Mouse (Mus musculus) brain, embryonic 14.5 days (tissue): ENCODE measurements at regions not wholly inside any gene's neighbourhood (a gene's known extent, or its start where the extent isn't known, plus 50 kb on each side); places are given as distances from the start of the nearest gene placed in this dataset.
A peak's percentile ranks its signal among the peaks of the same experiment; 100 is the strongest.

Experiments
- DNase-seq: peaks from one replicate; pipeline ENCODE4 v3.0.0-alpha.2; 2011; ENCODE audit warnings: low read depth
- CTCF ChIP-seq: fragments of 200-500 bp; IDR thresholded peaks from 2 replicates; pipeline ENCODE4 v1.5.1; 2012; ENCODE audit warnings: inconsistent platforms, mild to moderate bottlenecking, moderate library complexity, borderline replicate concordance; ENCODE audit not compliant: insufficient read depth, insufficient read length; ENCODE audit errors: extremely low read depth
- POLR2A ChIP-seq: fragments of 200-500 bp; IDR thresholded peaks from 2 replicates; pipeline ENCODE4 v1.6.1; 2012; ENCODE audit warnings: mild to moderate bottlenecking, inconsistent platforms, borderline replicate concordance; ENCODE audit not compliant: poor library complexity, insufficient read depth, insufficient read length, severe bottlenecking; ENCODE audit errors: extremely low read depth

GRCm38 (mm10) chr1:73828996-73829395 lies 295.3 kb downstream of the Tns1 start:
- TF ChIP-seq CTCF (no peak), POLR2A (no peak)
- peak; percentile 52 for DNase-seq

GRCm38 (mm10) chr1:73826243-73826930 lies 297.9 kb downstream of the Tns1 start:
- TF ChIP-seq POLR2A: no peak
- TF ChIP-seq CTCF: peak; percentile 99
- DNase-seq: peak; percentile 93

GRCm38 (mm10) chr1:73824406-73825184 lies 299.7 kb downstream of the Tns1 start:
- TF ChIP-seq POLR2A (no peak), CTCF (no peak)
- DNase-seq: peak; percentile 23

DNA sequence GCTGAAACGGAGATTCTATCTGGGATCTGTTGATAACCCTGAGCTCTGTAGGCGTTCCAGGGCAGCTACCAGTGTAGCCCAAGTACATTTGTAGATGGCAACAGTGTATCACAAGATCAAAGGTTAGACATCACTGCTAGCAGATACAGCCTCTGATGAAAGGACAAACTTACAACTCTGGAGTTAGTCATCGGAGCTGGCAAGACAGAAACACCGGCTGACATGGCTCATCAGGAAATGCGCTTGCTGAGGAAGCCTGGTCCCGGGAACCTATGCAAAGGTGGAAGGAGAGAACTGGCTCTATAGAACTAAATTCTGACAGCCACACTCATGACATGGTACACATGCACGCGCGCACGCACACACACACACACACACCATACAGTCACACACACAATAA lies 300.5 kb downstream of the Tns1 start:
- DNase-seq: no peak
- no peak for TF ChIP-seq POLR2A
- no peak for TF ChIP-seq CTCF

DNA sequence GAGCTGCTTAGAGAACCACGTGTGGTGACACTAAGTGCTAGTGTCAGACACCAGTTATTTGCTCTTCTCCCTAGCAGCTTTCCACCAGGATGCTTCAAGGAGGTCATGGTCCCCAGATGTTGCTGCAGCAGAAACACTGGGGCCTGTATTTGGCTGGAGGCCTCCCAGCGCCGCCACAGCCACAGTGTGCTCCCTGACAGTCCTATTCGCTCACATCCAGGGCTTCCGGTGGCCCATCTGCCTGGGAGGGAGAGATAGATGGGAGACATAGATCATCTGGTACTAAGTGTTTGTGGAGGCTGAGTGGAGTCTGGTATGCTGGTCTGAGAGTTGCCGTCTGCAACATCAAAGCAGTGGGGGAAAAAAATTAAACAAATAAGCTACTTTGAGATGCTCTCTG lies 301.6 kb downstream of the Tns1 start:
- no peak for TF ChIP-seq CTCF
- no peak for TF ChIP-seq POLR2A
- no peak for DNase-seq

DNA sequence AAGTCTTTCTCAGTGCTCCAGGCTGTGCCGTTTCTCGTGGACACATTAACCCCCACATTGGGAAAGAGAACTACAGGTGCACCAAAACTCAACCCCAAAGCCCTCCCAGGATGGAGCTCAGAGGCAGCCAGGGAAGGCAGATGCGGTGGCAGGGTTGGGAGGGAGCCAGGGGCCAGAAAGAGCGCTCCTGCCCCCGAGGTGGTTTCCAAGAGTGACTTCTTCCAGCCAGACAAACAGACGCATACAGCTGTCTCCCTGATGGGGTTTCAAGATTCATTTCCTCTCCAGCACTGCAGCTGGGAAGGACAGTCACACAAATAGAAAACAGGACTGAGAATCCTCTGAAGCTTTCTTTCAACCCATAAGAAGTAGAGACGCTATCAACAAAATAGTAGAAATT lies 303.5 kb downstream of the Tns1 start:
- no peak for TF ChIP-seq POLR2A
- TF ChIP-seq CTCF: no peak
- no peak for DNase-seq

DNA sequence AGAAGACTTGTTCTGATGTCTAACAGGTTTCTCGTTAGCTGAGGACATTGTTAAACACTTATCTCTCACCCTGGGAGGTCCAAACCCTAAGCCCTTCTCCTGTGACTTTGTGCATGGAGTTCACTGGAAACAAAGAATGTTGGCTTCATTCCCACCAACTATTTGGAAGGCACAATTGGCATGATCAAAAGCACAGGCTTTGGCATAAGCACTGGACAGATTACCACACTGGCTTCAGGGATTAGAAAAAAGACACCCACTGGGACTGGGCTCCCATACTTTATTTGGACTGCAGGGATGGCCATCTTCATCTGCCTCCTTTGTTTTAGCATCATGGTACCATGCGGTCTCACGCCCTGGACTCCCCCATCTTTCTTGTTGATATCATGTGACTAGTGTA lies 317.0 kb downstream of the Tns1 start:
- no peak for DNase-seq
- no peak for TF ChIP-seq CTCF
- TF ChIP-seq POLR2A: no peak

DNA sequence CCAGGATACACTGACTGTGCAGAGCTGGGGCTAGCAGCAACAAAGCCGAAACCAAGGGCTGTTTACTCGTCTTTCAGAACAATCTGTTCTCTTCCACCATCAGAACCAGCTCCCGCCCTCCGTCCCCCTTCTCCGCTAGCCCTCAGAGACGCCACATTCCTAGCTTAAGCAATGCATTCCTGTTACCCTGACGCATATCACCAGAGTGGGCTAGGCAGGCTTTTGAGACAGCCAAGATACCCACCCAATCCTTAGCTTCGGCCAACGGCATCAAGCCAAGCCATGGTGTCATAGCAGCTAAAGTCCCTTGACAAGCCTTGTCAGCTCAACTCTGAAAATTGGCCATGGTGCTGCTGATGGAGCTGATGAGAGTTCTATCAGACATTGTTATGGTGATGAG lies 319.1 kb downstream of the Tns1 start:
- DNase-seq: no peak
- TF ChIP-seq CTCF (no peak), POLR2A (no peak)

GRCm38 (mm10) chr1:73799996-73800395 lies 324.3 kb downstream of the Tns1 start:
- DNase-seq: no peak
- no peak for TF ChIP-seq POLR2A
- no peak for TF ChIP-seq CTCF

DNA sequence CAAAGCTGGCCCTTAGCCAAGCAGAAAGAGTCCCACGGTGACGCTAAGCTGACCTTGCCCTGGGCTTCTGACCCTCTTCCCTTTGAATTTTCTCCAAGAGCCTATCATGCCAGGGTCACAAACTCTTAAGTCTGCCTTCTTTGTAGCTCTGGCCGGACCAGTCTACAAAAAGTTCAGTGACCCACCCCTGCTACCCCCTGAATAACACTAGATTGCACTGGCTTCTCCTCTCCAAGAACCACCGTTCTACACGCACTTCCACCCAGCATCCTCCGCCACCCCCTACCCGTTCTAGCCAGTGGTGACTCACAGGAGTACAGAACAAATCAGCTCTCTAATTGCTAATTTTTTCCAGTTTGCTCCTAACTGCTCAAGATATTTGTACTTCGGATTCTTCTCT lies 325.0 kb downstream of the Tns1 start:
- DNase-seq: no peak

GRCm38 (mm10) chr1:73797858-73798257 lies 326.4 kb downstream of the Tns1 start:
- TF ChIP-seq POLR2A: no peak
- no peak for TF ChIP-seq CTCF
- DNase-seq: no peak

More for the DNA sequence above, 325.0 kb downstream of the Tns1 start:
- TF ChIP-seq POLR2A (no peak), CTCF (no peak)

DNA sequence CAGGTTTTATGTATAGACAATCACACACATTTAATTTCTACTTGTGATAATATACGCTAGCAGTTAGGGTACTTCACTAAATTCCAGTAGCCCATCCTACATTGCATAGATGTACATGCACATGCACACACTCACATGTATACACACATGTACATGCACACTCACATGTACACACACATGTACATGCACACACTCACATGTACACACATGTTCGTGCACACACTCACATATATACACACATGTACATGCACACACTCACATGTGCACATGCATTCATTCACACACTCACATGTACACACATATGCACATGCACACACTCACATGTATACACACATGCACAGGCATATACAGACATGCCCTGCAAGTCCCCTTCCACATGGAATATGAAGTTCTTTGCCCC lies 326.8 kb downstream of the Tns1 start:
- TF ChIP-seq CTCF: no peak
- TF ChIP-seq POLR2A: no peak
- no peak for DNase-seq
